Mouse (Mus musculus) forebrain, embryonic 15.5 days (tissue): ENCODE data around the gene Akap7. TPM values are rescaled to one million over a fixed set of nuclear protein-coding genes. Genes with fewer than 3 reads are reported as not detected.

ENCODE experiments used
- ATAC-seq: fragments of 200-750 bp; cut with Nextera tagmentation; replicated peaks from 2 replicates; pipeline ENCODE4 v1.8.0; 2017; ENCODE audit warnings: mild to moderate bottlenecking, moderate TSS enrichment, moderate library complexity
- H3K27ac ChIP-seq: fragments of 300-500 bp; sonication (generic); replicated peaks from 2 replicates; pipeline ENCODE4 v1.5.1; 2015; ENCODE audit warnings: mild to moderate bottlenecking, inconsistent platforms
- H3K27me3 ChIP-seq: fragments of 300-500 bp; sonication (generic); 2 replicates; pipeline ENCODE4 v1.6.1; 2015; ENCODE audit warnings: inconsistent platforms
- H3K36me3 ChIP-seq: fragments of 300-500 bp; sonication (generic); 2 replicates; pipeline ENCODE4 v1.6.1; 2015; ENCODE audit warnings: mild to moderate bottlenecking, inconsistent platforms
- H3K4me1 ChIP-seq: fragments of 300-500 bp; sonication (generic); 2 replicates; pipeline ENCODE4 v1.6.1; 2015; ENCODE audit warnings: inconsistent platforms
- H3K4me2 ChIP-seq: fragments of 300-500 bp; sonication (generic); replicated peaks from 2 replicates; pipeline ENCODE4 v1.6.1; 2015; ENCODE audit warnings: mild to moderate bottlenecking, inconsistent platforms
- H3K4me3 ChIP-seq: fragments of 300-500 bp; sonication (generic); 2 replicates; pipeline ENCODE4 v1.5.1; 2015; ENCODE audit warnings: mild to moderate bottlenecking, inconsistent platforms
- H3K9ac ChIP-seq: fragments of 300-500 bp; sonication (generic); replicated peaks from 2 replicates; pipeline ENCODE4 v1.6.1; 2015; ENCODE audit warnings: mild to moderate bottlenecking, inconsistent platforms
- H3K9me3 ChIP-seq: fragments of 300-500 bp; sonication (generic); 2 replicates; pipeline ENCODE4 v1.6.1; 2016; ENCODE audit warnings: inconsistent platforms
- WGBS: fragments of 180-500 bp; shearing (Covaris S2); methylation state at CpG from one replicate; pipeline ENCODE4 v1.1.7; 2015; ENCODE audit warnings: mixed read lengths; 5-methylcytosine and 5-hydroxymethylcytosine counted together
- polyA plus RNA-seq: library from polyadenylated mRNA; unstranded; fragments of >200 nt; fragmentation: Nextera tagmentation; extraction: Ambion mirVana; gene quantifications from 2 replicates; pipeline ENCODE4 v1.2.1, GENCODE M21; 2015

Gene Akap7
- polyA plus RNA-seq, 1 experiment from 2014 or later, result 28.3 TPM

DNA sequence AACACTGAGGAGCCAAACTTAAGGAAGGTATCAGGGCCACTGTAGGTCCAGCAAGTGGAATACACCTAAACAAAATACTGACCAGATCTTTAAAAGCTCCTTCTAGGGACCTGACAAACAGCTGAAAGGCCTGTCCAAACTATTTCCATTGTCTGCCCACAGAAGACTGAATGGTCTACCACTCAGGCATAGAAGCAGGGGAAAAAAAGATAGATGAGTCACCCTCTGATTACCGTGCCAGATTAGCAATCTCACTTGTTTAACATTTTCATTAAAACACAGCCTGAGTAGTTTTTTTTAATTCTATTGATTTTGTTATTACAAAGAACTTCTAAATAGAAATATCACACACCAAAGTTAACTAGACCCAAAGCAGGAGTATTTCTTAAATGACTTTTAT, 33.9 kb downstream of the Akap7 start:
- Histone ChIP-seq H3K27me3 (no peaks in the 10 kb centered on the region), H3K4me3 (no peak overlapping the region), H3K4me1 (peaks cover 2% of the 10 kb centered on the region; the same call in 1 of the 2 replicates), H3K9ac (no peak overlapping the region), H3K4me2 (no peak overlapping the region), H3K27ac (no peak overlapping the region), H3K36me3 (no peaks in the 10 kb centered on the region), H3K9me3 (no peaks in the 10 kb centered on the region)
- no peak for ATAC-seq
- WGBS, result 47% methylated on average over 1 of the region's 1 CpGs

DNA sequence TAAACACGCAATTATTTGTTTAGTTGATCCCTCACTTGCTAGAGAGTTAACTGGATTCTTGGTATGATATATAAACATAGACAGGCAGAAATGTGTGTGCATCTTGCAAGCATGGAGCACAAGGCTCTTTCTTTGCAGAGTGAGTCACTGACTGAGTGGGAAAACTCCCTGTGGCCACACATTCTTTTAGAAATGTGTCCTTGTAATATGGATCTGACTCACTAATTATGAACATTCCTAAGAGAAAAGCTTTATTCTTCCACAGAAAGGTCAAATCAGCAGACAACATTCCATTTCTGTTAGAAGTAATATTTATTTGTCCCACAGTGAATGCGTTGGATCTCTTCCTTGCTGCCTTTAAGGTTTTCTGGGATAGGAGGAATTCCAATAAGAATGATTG, 35.9 kb downstream of the Akap7 start:
- ATAC-seq, result no peak
- Histone ChIP-seq H3K4me1 (peaks cover 3% of the 10 kb centered on the region; the same call in 1 of the 2 replicates), H3K27ac (no peak overlapping the region), H3K4me2 (no peak overlapping the region), H3K4me3 (no peak overlapping the region), H3K36me3 (no peaks in the 10 kb centered on the region), H3K9ac (no peak overlapping the region), H3K27me3 (no peaks in the 10 kb centered on the region), H3K9me3 (no peaks in the 10 kb centered on the region)
- WGBS, result 90% methylated on average over 2 of the region's 2 CpGs

DNA sequence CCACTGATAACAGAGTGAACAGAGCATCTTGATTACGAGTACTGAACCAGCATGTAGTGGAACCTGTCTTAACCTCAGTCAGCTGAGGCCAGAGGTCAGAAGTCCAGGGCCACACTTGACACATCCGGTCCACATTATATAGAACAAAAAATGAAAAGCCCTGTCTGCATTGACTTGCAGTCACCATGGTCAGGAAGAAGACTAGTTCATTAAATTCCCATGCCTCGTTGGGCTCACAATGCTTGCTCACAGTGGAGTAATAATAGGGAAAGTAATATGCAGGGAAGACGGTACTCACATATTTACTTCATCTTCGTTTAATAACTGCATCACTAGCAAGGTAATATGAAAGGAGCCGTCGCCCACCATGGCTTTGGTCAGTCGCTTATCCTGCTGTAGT, 36.5 kb downstream of the Akap7 start:
- no peak overlapping the region for H3K27ac ChIP-seq
- peaks cover 3% of the 10 kb centered on the region; the same call in 1 of the 2 replicates for H3K4me1 ChIP-seq
- H3K9ac ChIP-seq, result no peak overlapping the region
- no peak overlapping the region for H3K4me3 ChIP-seq
- no peaks in the 10 kb centered on the region for H3K27me3 ChIP-seq
- H3K4me2 ChIP-seq, result no peak overlapping the region
- WGBS, result 76% methylated on average over 8 of the region's 8 CpGs
- ATAC-seq, result no peak
- no peaks in the 10 kb centered on the region for H3K36me3 ChIP-seq
- no peaks in the 10 kb centered on the region for H3K9me3 ChIP-seq

DNA sequence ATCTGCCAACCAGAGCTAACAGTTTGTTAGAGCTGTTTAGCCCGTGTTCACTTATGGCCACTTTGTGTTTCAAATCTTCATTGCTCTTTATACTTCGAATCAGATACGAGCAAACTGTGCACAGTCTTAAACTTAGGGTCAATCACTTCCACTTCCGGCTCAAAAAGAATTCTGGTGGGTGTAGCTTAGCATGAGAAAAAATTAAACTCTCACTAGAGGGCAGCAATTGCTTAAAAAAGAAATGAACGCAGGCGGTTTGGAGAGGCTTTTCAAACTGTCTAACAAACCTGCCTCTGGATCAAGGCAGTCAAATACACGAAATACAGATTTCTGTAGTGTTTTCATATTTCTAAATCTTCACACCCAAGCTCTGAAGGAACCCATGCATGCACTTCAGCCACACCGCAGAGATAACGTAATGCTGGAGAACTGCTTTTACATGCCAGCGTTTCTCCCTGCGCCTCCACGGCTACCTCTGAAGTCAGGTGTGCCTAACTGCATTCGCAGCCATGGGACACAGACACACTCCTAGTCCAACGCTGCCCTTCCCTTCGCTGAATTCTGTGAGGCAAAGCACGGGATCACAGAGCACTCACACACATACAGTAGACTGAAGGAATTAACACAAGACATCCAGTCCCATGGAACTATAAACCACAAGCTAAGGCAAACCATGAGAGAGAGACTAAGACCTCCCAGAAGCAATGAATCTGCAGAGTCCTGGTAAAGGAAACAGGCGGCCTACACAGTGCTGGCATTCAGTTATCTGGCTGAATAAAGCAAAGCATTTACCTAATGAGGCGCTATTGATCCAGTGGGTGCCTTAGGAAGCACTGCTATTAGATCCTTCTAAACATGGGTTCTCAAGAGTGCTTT, 39.0 kb downstream of the Akap7 start:
- Histone ChIP-seq H3K27ac (no peak overlapping the region), H3K27me3 (no peaks in the 10 kb centered on the region), H3K4me3 (no peak overlapping the region), H3K4me1 (peaks cover 3% of the 10 kb centered on the region; the same call in 1 of the 2 replicates), H3K4me2 (no peak overlapping the region), H3K9me3 (no peaks in the 10 kb centered on the region), H3K36me3 (no peaks in the 10 kb centered on the region), H3K9ac (no peak overlapping the region)
- ATAC-seq, result peak; percentile 88
- 51% methylated on average over 18 of the region's 18 CpGs for WGBS

DNA sequence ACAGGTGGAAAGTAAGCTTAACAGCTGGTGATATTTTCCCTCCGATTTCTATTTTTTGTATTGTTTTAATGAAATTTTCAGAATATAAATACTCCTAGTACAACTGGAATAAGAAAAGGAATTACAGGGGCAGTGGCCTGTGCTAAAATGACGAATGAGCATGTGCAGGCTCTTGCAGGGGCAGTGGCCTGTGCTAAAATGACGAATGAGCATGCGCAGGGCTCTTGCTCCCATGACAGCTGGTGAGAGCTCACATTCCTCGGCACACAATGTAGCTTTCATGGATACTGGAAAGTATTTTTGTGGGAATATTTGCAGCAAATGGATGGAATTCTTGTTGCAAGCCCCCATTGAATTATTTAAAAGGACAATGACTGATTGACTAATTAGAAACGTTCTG, 46.5 kb downstream of the Akap7 start:
- H3K9ac ChIP-seq, result no peak overlapping the region
- no peaks in the 10 kb centered on the region for H3K36me3 ChIP-seq
- H3K27me3 ChIP-seq, result no peaks in the 10 kb centered on the region
- no peak overlapping the region for H3K27ac ChIP-seq
- no peak for ATAC-seq
- 55% methylated on average over 6 of the region's 6 CpGs for WGBS
- H3K4me2 ChIP-seq, result no peak overlapping the region
- H3K9me3 ChIP-seq, result no peaks in the 10 kb centered on the region
- H3K4me3 ChIP-seq, result no peak overlapping the region
- H3K4me1 ChIP-seq, result no peaks in the 10 kb centered on the region

DNA sequence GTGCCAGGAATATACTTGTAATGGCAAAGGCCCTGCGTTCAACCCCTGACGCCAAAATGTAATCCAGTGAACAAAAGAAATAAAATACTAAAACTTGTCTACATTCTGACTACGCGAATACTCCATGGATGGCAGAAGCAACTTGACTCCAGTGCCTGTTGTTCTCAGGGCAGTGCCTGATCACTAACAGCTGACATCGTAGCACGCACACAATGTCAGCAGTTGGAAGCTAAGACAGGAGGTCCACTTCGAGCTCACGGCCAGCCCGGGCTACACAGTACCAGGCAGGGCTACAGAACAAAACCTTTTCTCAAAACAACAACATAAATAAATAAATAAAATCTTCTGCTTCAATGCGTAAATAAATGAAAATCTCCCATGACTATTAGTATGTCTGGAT, 46.9 kb downstream of the Akap7 start:
- no peaks in the 10 kb centered on the region for H3K9me3 ChIP-seq
- no peak overlapping the region for H3K27ac ChIP-seq
- no peaks in the 10 kb centered on the region for H3K36me3 ChIP-seq
- H3K4me2 ChIP-seq, result no peak overlapping the region
- no peaks in the 10 kb centered on the region for H3K27me3 ChIP-seq
- no peak for ATAC-seq
- H3K4me3 ChIP-seq, result no peak overlapping the region
- no peak overlapping the region for H3K9ac ChIP-seq
- no peaks in the 10 kb centered on the region for H3K4me1 ChIP-seq
- WGBS, result 91% methylated on average over 10 of the region's 10 CpGs

DNA sequence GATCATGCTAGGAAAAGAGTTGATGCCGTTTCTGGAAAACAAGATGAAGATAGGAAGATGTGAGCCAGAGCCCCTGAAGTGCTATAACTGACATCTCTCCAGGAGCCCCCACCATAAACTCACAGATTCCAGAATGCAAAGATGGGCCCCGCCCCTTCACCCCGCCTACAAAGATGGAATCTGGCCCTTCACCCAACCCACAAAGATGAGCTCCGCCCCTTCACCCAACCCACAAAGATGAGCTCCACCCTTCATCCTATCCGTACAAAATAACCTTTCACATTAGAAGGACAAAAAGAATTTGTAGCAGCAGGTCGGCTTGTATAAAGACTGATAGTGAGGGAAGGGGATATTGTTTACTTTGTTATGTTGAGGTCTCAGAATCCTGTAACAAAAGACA, 49.5 kb downstream of the Akap7 start:
- WGBS, result 88% methylated on average over 6 of the region's 6 CpGs
- Histone ChIP-seq H3K9ac (no peak overlapping the region), H3K4me2 (no peak overlapping the region), H3K9me3 (no peaks in the 10 kb centered on the region), H3K4me3 (no peak overlapping the region), H3K27me3 (no peaks in the 10 kb centered on the region), H3K4me1 (no peaks in the 10 kb centered on the region), H3K27ac (no peak overlapping the region), H3K36me3 (no peaks in the 10 kb centered on the region)
- no peak for ATAC-seq

DNA sequence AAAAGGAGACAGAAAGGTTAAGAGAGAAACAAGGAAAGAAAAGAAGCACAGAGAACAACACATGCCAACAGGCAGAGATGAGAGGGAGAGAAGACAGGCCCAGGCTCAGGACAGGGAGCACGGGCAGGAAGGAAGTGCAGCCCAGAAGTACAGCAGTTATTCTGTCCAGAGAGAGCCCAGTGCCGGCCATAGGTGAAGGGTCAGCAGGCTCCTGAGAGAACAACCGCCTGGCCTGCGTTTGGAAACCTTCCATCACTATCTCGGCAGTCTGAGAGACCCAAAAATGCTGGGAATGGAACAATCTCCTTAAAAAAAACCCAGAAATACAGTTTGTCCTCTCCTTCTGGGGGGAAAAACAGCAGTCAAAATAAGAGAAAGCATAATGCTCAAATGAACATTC, 50.2 kb downstream of the Akap7 start:
- H3K27me3 ChIP-seq, result no peaks in the 10 kb centered on the region
- no peak for ATAC-seq
- H3K4me2 ChIP-seq, result no peak overlapping the region
- H3K9ac ChIP-seq, result no peak overlapping the region
- no peaks in the 10 kb centered on the region for H3K4me1 ChIP-seq
- H3K27ac ChIP-seq, result no peak overlapping the region
- no peaks in the 10 kb centered on the region for H3K9me3 ChIP-seq
- H3K36me3 ChIP-seq, result no peaks in the 10 kb centered on the region
- no peak overlapping the region for H3K4me3 ChIP-seq
- WGBS, result 88% methylated on average over 5 of the region's 5 CpGs

DNA sequence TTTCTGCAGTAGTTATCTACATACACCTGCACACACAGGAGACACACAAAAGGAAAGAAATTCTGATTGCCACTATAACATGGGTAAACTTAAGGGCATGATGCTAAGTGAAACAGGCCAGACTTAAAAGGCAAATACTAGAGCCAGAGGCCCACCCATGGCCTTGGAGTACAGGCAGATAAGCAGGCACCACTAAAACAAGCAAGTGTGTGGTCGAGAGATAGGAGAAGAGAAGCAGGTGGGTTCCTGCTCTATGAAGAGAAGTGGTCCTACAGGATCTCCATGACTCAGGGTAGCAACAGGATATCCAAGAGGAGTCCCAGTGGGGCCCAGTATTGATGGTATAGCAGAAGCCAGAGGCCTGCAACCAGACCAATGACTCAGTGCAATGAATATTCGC, 54.2 kb downstream of the Akap7 start:
- no peaks in the 10 kb centered on the region for H3K27me3 ChIP-seq
- no peak for ATAC-seq
- no peaks in the 10 kb centered on the region for H3K9me3 ChIP-seq
- 87% methylated on average over 2 of the region's 2 CpGs for WGBS
- no peaks in the 10 kb centered on the region for H3K4me1 ChIP-seq
- H3K9ac ChIP-seq, result no peak overlapping the region
- no peak overlapping the region for H3K27ac ChIP-seq
- H3K36me3 ChIP-seq, result no peaks in the 10 kb centered on the region
- no peak overlapping the region for H3K4me2 ChIP-seq
- no peak overlapping the region for H3K4me3 ChIP-seq

DNA sequence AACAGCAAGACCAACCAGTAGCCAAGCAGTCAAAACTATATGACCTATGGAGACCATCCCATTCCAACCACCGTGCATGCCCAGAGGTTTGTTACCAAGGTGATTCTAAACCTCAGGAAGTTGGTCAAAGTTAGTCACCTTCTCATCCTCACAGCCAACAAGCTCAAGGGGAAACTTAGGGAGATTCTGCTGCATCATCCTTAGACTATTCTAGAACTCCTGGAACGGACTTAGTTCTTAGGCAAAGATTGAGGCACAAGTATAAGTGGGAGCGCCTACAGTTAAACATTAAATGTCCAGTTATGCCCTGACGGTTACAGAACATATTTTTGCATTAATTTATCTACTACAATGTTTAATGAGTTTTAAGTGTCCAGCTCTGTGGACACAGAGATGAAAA, 54.7 kb downstream of the Akap7 start:
- no peak for ATAC-seq
- 92% methylated on average over 4 of the region's 4 CpGs for WGBS
- H3K9me3 ChIP-seq, result no peaks in the 10 kb centered on the region
- no peak overlapping the region for H3K9ac ChIP-seq
- H3K4me1 ChIP-seq, result no peaks in the 10 kb centered on the region
- H3K27ac ChIP-seq, result no peak overlapping the region
- no peak overlapping the region for H3K4me2 ChIP-seq
- H3K27me3 ChIP-seq, result no peaks in the 10 kb centered on the region
- no peaks in the 10 kb centered on the region for H3K36me3 ChIP-seq
- no peak overlapping the region for H3K4me3 ChIP-seq

DNA sequence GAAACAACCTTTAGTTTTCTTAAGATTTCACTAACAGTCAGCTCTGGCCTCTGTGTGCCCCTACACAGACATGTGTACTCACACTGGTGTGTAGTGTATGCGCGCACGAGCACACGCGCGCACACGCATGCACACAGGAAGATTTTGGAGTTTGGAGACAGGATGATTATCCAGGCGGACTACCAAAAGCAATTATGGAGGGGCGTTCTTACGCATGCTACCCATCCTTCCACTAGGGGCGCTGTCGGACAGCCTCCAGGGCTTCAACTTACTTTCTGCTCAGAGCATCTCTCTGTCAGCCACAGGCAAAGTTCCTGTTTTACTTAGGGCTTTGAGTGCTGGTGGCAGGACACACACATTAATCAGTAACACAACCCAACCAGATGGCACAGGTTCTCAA, 57.6 kb downstream of the Akap7 start:
- WGBS, result 38% methylated on average over 12 of the region's 12 CpGs
- peak; percentile 72 for ATAC-seq

DNA sequence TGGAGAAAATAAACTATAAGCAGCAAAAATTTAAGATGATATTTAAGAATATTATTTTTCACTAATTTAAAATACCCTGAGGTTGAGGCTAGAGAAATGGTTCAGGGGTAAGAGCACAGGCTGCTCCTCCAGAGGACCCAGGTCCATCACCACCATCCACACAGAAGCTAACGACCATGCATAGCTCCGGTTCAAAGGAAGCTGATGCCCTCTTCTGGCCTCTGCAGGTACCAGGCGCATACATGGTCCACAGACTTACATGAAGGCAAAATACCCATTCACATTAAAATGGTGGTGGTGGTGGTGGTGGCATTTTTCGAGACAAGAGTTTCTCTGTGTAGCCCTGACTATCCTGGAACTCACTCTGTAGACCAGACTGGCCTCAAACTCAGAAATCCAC, 61.5 kb downstream of the Akap7 start:
- Histone ChIP-seq H3K9ac (no peak overlapping the region), H3K4me2 (no peak overlapping the region), H3K36me3 (no peaks in the 10 kb centered on the region), H3K9me3 (no peaks in the 10 kb centered on the region), H3K4me1 (no peaks in the 10 kb centered on the region), H3K27ac (no peak overlapping the region), H3K4me3 (no peak overlapping the region), H3K27me3 (no peaks in the 10 kb centered on the region)
- WGBS, result 60% methylated on average over 4 of the region's 4 CpGs
- peak; percentile 74 for ATAC-seq

More for the DNA sequence above, 57.6 kb downstream of the Akap7 start:
- Histone ChIP-seq H3K4me2 (no peak overlapping the region), H3K27me3 (no peaks in the 10 kb centered on the region), H3K36me3 (no peaks in the 10 kb centered on the region), H3K27ac (no peak overlapping the region), H3K9ac (no peak overlapping the region), H3K4me3 (no peak overlapping the region), H3K4me1 (no peaks in the 10 kb centered on the region), H3K9me3 (no peaks in the 10 kb centered on the region)

DNA sequence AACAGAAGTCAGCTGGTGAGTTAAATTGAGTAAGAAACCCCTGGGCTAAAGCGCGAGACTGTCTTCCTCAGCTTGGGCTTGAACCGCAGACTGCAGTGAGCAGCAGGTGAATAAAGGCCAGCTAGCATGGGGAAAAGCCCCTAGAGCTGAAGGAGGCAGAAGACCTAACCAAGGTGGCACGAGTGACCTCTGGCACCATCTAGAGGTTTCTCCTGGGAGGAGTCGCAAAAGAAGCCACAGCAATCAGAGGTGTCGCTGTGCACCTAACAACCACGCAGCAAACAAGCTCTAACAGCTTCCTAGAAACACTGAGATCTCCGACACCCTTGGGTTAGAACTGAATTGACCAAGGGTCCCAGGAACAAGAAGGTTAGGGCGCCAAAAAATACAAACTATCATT, 68.5 kb downstream of the Akap7 start:
- Histone ChIP-seq H3K4me1 (no peaks in the 10 kb centered on the region), H3K4me3 (no peak overlapping the region), H3K27me3 (no peaks in the 10 kb centered on the region), H3K9ac (no peak overlapping the region), H3K9me3 (no peaks in the 10 kb centered on the region), H3K36me3 (no peaks in the 10 kb centered on the region), H3K27ac (no peak overlapping the region), H3K4me2 (no peak overlapping the region)
- 0 out of 2 replicates have a peak, but pooled peaks have one; percentile 55 for ATAC-seq
- WGBS, result 25% methylated on average over 9 of the region's 9 CpGs
